Mouse (Mus musculus): Measurements from ENCODE around the gene Mypn.
A peak's percentile ranks its signal among the peaks of the same experiment; 100 is the strongest.

Mypn gene

DNA sequence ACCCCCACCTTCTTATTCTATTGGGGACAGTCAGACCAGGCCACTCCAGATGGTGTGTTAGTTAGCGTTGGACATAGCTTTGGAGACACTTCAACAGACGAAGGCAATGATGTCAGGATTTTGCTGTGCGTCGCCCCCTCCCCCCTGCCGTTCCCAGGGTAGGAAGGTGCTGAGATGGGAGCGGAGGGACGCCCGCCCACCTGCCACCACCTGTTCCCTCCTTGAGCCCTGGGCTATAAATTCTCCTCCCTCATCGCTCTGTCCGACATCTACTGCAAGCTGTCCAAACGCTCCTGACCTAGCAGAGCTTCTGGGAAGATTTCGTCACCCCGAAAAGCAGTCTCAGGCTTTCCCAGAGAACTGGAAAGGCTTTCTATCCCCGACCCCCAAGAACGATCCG lies 104.2 kb downstream of the Mypn start, which contains the start of gene Atoh7:
Gene Atoh7, plus strand, starts transcription at position 131 of the 400 bp plus-strand sequence.
- peak; percentile 39 for DNase-seq

DNA sequence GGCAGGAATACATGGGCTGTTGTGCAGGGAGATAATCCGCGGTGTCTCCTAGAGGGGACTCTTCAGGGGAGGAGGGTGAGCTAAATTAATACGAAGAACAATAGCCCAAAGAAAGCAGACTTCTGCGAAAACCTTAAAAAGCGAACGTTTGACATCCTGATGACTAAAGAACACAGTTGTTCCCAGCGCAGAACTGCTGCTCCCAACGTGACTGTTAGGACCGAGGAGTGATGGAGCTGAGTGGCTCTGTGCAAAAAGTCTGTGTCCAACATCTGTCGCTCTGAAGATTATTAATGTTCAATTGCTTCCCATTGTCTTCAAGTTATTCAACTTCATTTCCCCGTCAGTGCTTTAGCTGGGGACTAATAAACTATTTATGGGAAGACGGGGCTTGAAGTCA lies 105.6 kb downstream of the Mypn start:
- DNase-seq = no peak

DNA sequence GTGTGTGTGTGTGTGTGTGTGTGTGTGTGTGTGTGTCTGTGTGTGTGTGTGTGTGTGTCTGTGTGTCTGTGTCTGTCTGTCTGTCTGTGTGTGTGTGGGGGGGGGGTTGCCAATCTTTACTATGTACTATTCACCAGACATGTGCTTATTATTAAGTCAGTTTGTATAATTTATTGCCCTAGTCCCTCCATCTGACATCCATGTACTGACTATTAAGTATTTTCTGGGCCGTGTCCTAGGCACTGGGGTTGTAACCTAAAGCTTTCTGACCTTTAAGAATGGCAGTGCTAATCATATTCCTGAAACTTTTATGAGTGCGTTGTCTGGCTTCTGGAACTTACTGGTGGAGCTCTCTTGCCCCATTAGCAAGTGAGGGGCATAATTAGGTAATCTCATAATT lies 107.0 kb downstream of the Mypn start:
- DNase-seq = no peak

DNA sequence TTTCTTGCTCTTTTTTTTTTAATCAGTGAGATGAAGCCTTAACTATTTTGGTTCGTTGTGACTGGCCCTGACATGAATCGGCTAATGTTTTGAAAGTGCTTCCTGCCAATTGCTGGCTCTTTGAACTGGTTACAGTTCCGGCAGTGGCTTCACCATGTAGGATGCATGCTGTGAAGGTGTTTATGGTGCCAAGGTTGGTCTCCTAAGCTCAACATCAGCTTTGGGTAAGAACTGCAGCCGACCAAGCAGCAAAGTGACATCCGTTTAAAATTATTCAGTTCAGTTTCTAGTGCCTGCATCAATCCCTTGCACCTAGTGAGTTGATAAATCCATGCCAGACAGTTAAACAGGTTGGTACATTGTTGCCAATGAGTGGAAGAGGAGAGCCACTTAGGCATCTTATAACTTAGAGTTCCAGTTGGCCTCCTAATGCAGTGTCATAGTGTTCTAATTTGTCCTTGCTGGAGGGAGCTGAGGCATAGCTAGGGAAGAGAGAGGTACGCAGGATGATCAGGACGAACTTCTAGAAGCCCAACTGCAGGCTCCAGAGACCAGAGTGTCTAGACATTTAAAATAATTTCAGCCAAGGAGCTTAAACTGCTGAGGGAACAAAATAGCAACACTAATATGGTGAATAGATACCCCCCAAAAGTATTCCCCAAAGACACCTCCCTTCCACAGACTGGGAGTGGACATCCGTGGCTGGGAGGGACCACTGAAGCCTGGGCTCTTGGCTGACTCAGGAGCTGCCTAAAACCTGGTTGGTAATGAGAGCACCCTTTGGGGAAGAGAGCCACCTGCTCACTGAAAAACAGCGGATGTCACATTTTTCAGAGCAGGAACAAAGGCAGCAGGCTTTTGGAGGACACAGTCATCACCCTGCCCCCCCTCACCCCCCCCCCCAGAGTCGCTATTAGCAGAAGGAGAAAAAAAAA lies 110.9 kb downstream of the Mypn start:
- DNase-seq = no peak

DNA sequence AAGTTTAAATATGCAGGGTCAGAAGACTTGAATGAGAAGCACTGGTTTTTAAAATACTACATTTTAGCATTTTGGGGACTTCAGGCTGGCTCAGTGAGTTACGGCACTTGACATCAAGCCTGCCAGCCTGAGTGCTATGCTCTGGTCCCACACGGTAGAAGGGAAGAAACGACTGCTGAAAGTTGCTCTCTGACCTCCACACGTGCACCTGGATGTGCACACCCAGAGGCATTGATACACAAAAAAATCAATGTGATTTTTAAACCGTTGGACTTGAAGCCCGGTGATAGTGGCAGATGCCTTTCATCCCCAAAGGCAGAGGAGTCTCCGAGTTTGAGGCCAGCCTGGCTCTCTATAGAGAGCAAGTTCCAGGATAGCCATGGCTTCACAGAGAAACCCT lies 111.8 kb downstream of the Mypn start:
- no peak for DNase-seq

DNA sequence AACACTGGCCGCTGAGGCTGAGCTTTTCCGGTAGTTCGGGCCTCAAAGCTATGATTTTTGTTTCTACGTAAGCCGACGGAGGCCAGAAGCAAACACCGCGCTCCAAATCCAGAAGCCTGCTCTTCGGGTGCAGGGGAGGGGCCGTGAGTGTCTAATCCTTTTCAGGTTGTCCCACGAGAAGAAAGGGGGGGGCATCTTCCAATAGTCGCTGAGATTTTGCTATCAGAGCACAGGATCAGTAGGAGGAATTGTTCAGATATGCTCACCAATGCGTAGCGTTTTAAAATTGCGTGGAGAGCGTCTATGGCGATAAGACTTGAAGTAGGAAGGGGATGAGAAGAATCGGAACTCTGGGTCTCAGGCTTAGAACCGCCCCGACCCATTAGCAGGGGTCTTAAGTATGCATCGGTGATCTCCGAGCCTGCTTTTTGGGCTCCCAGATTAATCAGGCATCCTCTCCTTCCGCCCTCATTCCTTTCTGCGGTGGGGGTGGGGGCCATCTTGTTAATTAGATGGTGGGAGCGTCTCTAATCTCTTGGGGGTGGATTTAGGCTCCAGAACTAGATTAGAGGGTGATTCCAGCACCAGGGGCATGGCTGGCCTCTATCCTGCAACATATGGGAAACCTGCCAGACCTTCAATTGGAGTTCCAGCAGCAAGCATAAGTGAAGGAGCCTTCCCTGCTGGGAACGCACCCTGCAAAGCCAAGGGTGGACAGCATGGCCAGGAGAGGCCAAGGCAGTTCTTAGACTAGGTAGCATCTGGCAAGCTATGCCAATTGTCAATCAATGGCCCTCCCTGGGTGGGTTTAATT lies 113.8 kb downstream of the Mypn start:
- DNase-seq = peak; percentile 43

DNA sequence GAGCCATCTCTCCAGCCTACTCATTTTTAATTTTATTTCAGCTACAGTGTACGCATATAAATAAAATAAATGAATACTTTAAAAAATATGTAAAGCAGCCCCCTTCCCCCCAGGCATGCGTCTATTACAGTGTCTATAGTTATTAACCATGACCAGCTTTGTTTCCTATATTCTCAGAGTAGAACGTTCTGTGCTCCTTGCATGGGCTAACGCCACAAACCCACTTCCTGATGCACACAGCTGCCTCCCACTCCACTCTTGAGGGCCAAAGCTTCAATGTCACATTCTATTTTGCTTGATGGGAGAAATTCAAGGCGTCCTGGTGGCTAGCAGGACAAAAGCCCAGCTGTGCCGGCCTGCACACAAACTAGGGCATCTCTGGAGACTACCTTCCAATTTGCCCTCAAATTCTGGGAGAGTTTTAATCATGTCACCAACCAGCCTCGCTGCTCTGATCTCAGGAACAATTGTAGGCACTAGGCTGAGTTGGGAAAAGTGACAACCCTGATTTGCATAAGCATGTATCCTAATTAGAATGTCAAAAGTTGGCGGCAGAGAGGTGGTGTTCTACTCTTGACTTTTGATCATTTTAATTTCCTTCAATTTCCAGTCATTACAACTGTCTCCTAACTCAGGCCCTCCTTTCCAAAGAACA lies 114.5 kb downstream of the Mypn start:
- peak; percentile 15 for DNase-seq

DNA sequence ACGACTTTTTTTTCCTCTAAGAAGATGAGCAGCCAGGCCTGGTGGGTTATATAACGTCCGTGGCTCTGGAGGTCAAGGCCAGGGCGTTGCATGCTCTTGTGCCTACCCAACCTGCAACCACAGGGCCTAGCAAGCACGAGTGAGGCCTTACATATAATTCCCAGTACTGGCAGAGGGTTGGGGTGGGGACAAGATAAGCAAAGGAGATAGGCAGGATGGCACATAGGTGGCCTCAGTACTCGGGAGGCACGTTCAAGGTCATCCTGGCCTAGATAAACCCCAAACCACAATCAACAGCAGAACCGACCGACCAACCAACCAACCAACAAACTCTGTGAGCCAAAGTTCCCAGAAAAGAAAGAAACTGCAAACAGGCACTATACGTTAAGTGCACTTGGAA lies 117.4 kb downstream of the Mypn start:
- DNase-seq = no peak

DNA sequence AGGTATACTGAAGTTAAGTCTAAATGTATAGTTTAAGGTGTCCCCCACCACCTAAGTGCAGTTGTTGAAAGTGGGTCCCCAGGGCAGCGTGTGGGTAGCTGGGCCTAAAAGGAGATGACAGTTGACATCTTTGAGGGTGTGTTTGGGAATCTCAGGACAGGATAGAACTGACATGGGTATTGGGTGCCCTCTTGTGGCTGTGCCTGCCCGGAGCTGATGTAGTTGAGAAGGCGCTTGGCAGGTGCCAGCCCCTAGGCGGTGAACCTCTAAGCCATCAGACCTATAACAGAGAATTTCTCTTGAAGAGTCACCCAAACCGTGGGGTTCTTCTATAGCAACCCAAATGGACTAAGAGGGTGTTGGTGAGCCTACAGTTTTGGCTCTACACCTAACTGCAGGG lies 137.8 kb downstream of the Mypn start:
- DNase-seq = peak; percentile 81

Data from embryo, embryonic 11 days (tissue).